Mouse (Mus musculus): ENCODE measurements around the gene Fam49a.
A peak's percentile ranks its signal among the peaks of the same experiment; 100 is the strongest.

DNA sequence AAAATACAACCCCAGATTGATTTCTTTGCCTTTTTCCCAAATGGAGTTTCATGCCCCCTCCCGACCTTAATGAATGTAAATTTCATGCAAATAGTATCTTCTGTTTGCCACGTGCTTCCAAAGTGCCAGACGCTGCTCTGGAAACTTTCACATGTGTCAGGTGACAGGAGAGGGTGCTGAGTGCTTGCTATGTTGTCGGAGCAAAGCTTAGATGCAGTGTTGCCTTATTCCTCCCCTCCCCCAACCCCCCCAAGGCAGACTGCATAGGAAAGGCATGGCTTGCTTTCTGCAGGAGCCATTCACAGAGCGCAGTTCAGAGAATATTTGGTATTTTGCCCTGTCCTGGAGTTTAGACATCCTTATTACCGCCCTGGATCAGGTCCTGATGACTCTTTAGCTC is 12.2 kb downstream of the Fam49a start:
- TF ChIP-seq POLR2A (IDR thresholded peaks at IDR 0.05; ENCODE audit: insufficient read depth, low read depth, low read length) (no peak), EP300 (IDR thresholded peaks at IDR 0.05; ENCODE audit: insufficient read depth, low read depth, low read length) (0 out of 2 replicates have a peak, but pooled peaks have one; percentile 41), CTCF (IDR thresholded peaks at IDR 0.05) (no peak)
